Mouse (Mus musculus) embryonic facial prominence, embryonic 15.5 days (tissue): ENCODE results near the gene Gm3542. TPM values are rescaled to one million over a fixed set of nuclear protein-coding genes. Genes with fewer than 3 reads are reported as not detected.
"Not testable (repeated sequence)": the region's sequence is repeated elsewhere in the genome, so short reads cannot be mapped to it uniquely, and the experiment has no call there.

Experiments used
- ATAC-seq: fragments of 200-750 bp; cut with Nextera tagmentation; 2 replicates; pipeline ENCODE4 v1.8.0; 2017; ENCODE audit warnings: low read depth, moderate TSS enrichment; ENCODE audit not compliant: insufficient number of reproducible peaks, low FRiP score, low TSS enrichment
- H3K27ac ChIP-seq: fragments of 300-500 bp; sonication (generic); replicated peaks from 2 replicates; pipeline ENCODE4 v1.5.1; 2015; ENCODE audit warnings: mild to moderate bottlenecking, inconsistent platforms
- H3K27me3 ChIP-seq: fragments of 300-500 bp; sonication (generic); 2 replicates; pipeline ENCODE4 v1.6.1; 2015; ENCODE audit warnings: inconsistent platforms
- H3K36me3 ChIP-seq: fragments of 300-500 bp; sonication (generic); 2 replicates; pipeline ENCODE4 v1.6.1; 2015; ENCODE audit warnings: mild to moderate bottlenecking, inconsistent platforms
- H3K4me1 ChIP-seq: fragments of 300-500 bp; sonication (generic); 2 replicates; pipeline ENCODE4 v1.6.1; 2015; ENCODE audit warnings: inconsistent platforms
- H3K4me2 ChIP-seq: fragments of 300-500 bp; sonication (generic); replicated peaks from 2 replicates; pipeline ENCODE4 v1.6.1; 2015; ENCODE audit warnings: mild to moderate bottlenecking, inconsistent platforms
- H3K4me3 ChIP-seq: fragments of 300-500 bp; sonication (generic); replicated peaks from 2 replicates; pipeline ENCODE4 v1.5.1; 2015; ENCODE audit warnings: mild to moderate bottlenecking, inconsistent platforms
- H3K9ac ChIP-seq: fragments of 300-500 bp; sonication (generic); 2 replicates; pipeline ENCODE4 v1.6.1; 2015; ENCODE audit warnings: inconsistent platforms
- H3K9me3 ChIP-seq: fragments of 300-500 bp; sonication (generic); replicated peaks from 2 replicates; pipeline ENCODE4 v1.6.1; 2016; ENCODE audit warnings: inconsistent platforms
- WGBS: fragments of 180-500 bp; shearing (Covaris S2); methylation state at CpG from one replicate; pipeline ENCODE4 v1.1.7; 2015; 5-methylcytosine and 5-hydroxymethylcytosine counted together
- polyA plus RNA-seq: library from polyadenylated mRNA; unstranded; fragments of >200 nt; fragmentation: Nextera tagmentation; extraction: Ambion mirVana; gene quantifications from 2 replicates; pipeline ENCODE4 v1.2.1, GENCODE M21; 2015

The Gm3542 gene
- polyA plus RNA-seq: not detected in 2 replicates

- no CpG with 5 or more reads among the region's 2 CpGs for WGBS
- not testable (repeated sequence) for H3K4me3 ChIP-seq, H3K27me3 ChIP-seq, H3K4me1 ChIP-seq, H3K9me3 ChIP-seq, H3K27ac ChIP-seq, H3K36me3 ChIP-seq, H3K4me2 ChIP-seq, H3K9ac ChIP-seq, ATAC-seq
Observed at GRCm38 (mm10) chr14:5334828-5335227, at the start of gene Gm3542. Gene Gm3542 (minus strand): TSS chr14:5334928.

Other genes starting within 250 kb of the Gm3542 start
- not detected in 2 replicates for gene Gm8279, start 203.4 kb downstream of the Gm3542 start, polyA plus RNA-seq
- gene Gm3317, start 170.4 kb downstream of the Gm3542 start, polyA plus RNA-seq: not detected in 2 replicates
- gene Gm8271, start 149.1 kb downstream of the Gm3542 start, polyA plus RNA-seq: not detected in 2 replicates
- not detected in 2 replicates for gene Gm3526, start 74.3 kb downstream of the Gm3542 start, polyA plus RNA-seq
- 0.12 and 0.17 TPM in 2 replicates for gene Gm3500, start 54.1 kb upstream of the Gm3542 start, polyA plus RNA-seq
- gene Gm3194, start 120.5 kb upstream of the Gm3542 start, polyA plus RNA-seq: 0.28 and 0.47 TPM in 2 replicates
- gene Gm8246, start 142.9 kb upstream of the Gm3542 start, polyA plus RNA-seq: not detected in 2 replicates
- gene Gm3187, start 149.3 kb upstream of the Gm3542 start, polyA plus RNA-seq: not detected in 2 replicates
- gene Gm3488, start 166.7 kb upstream of the Gm3542 start, polyA plus RNA-seq: 0.21 and 0.57 TPM in 2 replicates
- 0.12 and 0.18 TPM in 2 replicates for gene Gm3532, start 203.6 kb upstream of the Gm3542 start, polyA plus RNA-seq